Mouse (Mus musculus) spleen, postnatal 4 days (tissue): ENCODE measurements at regions not wholly inside any gene's neighbourhood (a gene's known extent, or its start where the extent isn't known, plus 50 kb on each side); places are given as distances from the start of the nearest gene placed in this dataset.
"Not testable (repeated sequence)": the region's sequence is repeated elsewhere in the genome, so short reads cannot be mapped to it uniquely, and the experiment has no call there.

Experiments
- DNase-seq, 2 experiments: peaks; one replicate each; pipeline ENCODE4 v3.0.0; 2022; ENCODE audit warnings: low spot score in 2 of 2

- DNase-seq, result peak in 1 of 2 experiments; percentile 50
These were observed 50.8 kb downstream of the Gm10139 start for GRCm38 (mm10) chr13:65563303-65563702.

- DNase-seq, result not testable (repeated sequence)
These were observed 73.8 kb downstream of the Gm10139 start for GRCm38 (mm10) chr13:65586231-65586630.

- DNase-seq, result not testable (repeated sequence)
These were observed 107.7 kb downstream of the Gm10139 start for GRCm38 (mm10) chr13:65620199-65620598.

- DNase-seq, result not testable (repeated sequence)
These were observed 137.8 kb downstream of the Gm10139 start for GRCm38 (mm10) chr13:65650297-65650696.

- DNase-seq, result peak in 1 of 2 experiments; percentile 57
These were observed 147.4 kb downstream of the Gm10139 start for GRCm38 (mm10) chr13:65659865-65660264.
